Mouse (Mus musculus): ENCODE results near the gene Sstr2. TPM values are rescaled to one million over a fixed set of nuclear protein-coding genes. Genes with fewer than 3 reads are reported as not detected.

The Sstr2 gene
- polyA plus RNA-seq, 1 experiment = 0.19 TPM

GRCm38 (mm10) chr11:113588936-113589335 is 30.2 kb upstream of the Sstr2 start:
- no peak overlapping the region for H3K27ac ChIP-seq (ENCODE audit: insufficient read depth, low read length)
- no peaks in the 10 kb centered on the region for H3K4me1 ChIP-seq (ENCODE audit: control insufficient read depth, insufficient read depth, insufficient read length)
- DNase-seq (ENCODE audit: low read depth in 1 of 2, low spot score in 2 of 2) = no peak
- no peak overlapping the region for H3K4me3 ChIP-seq (ENCODE audit: extremely low read depth, insufficient read depth, insufficient read length)
- H3K36me3 ChIP-seq (ENCODE audit: control insufficient read depth, insufficient read depth, low read length) = no peaks in the 10 kb centered on the region
- WGBS = 75% methylated on average over 3 of the region's 3 CpGs
- H3K27me3 ChIP-seq (ENCODE audit: control insufficient read depth, insufficient read depth, low read length) = no peaks in the 10 kb centered on the region
- TF ChIP-seq POLR2A (IDR thresholded peaks at IDR 0.05; ENCODE audit: low read depth, low read length) = no peak
- no peak for TF ChIP-seq CTCF (IDR thresholded peaks at IDR 0.05; ENCODE audit: extremely low read depth, insufficient read depth, insufficient read length, insufficient replicate concordance)

- TF ChIP-seq POLR2A (IDR thresholded peaks at IDR 0.05; ENCODE audit: low read depth, low read length) (no peak), CTCF (IDR thresholded peaks at IDR 0.05; ENCODE audit: extremely low read depth, insufficient read depth, insufficient read length, insufficient replicate concordance) (no peak)
- DNase-seq (ENCODE audit: low read depth in 1 of 2, low spot score in 2 of 2) = no peak
- Histone ChIP-seq H3K4me3 (ENCODE audit: extremely low read depth, insufficient read depth, insufficient read length) (no peak overlapping the region), H3K36me3 (ENCODE audit: control insufficient read depth, insufficient read depth, low read length) (no peaks in the 10 kb centered on the region), H3K27ac (ENCODE audit: insufficient read depth, low read length) (no peak overlapping the region), H3K27me3 (ENCODE audit: control insufficient read depth, insufficient read depth, low read length) (no peaks in the 10 kb centered on the region), H3K4me1 (ENCODE audit: control insufficient read depth, insufficient read depth, insufficient read length) (no peaks in the 10 kb centered on the region)
- WGBS = 83% methylated on average over 5 of the region's 5 CpGs
These were observed 24.0 kb upstream of the Sstr2 start for GRCm38 (mm10) chr11:113595144-113595543.

- H3K27ac ChIP-seq (ENCODE audit: insufficient read depth, low read length) = no peak overlapping the region
- H3K27me3 ChIP-seq (ENCODE audit: control insufficient read depth, insufficient read depth, low read length) = no peaks in the 10 kb centered on the region
- DNase-seq (ENCODE audit: low read depth in 1 of 2, low spot score in 2 of 2) = no peak
- H3K4me1 ChIP-seq (ENCODE audit: control insufficient read depth, insufficient read depth, insufficient read length) = no peaks in the 10 kb centered on the region
- no peak for TF ChIP-seq POLR2A (IDR thresholded peaks at IDR 0.05; ENCODE audit: low read depth, low read length)
- TF ChIP-seq CTCF (IDR thresholded peaks at IDR 0.05; ENCODE audit: extremely low read depth, insufficient read depth, insufficient read length, insufficient replicate concordance) = no peak
- 83% methylated on average over 3 of the region's 3 CpGs for WGBS
- no peak overlapping the region for H3K4me3 ChIP-seq (ENCODE audit: extremely low read depth, insufficient read depth, insufficient read length)
- H3K36me3 ChIP-seq (ENCODE audit: control insufficient read depth, insufficient read depth, low read length) = no peaks in the 10 kb centered on the region
These were observed 21.5 kb upstream of the Sstr2 start for GRCm38 (mm10) chr11:113597632-113598031.

GRCm38 (mm10) chr11:113600526-113601245 is 18.5 kb upstream of the Sstr2 start:
- TF ChIP-seq CTCF (IDR thresholded peaks at IDR 0.05; ENCODE audit: extremely low read depth, insufficient read depth, insufficient read length, insufficient replicate concordance) = no peak
- TF ChIP-seq POLR2A (IDR thresholded peaks at IDR 0.05; ENCODE audit: low read depth, low read length) = no peak
- Histone ChIP-seq H3K4me3 (ENCODE audit: extremely low read depth, insufficient read depth, insufficient read length) (no peak overlapping the region), H3K36me3 (ENCODE audit: control insufficient read depth, insufficient read depth, low read length) (no peaks in the 10 kb centered on the region), H3K27me3 (ENCODE audit: control insufficient read depth, insufficient read depth, low read length) (no peaks in the 10 kb centered on the region), H3K27ac (ENCODE audit: insufficient read depth, low read length) (no peak overlapping the region), H3K4me1 (ENCODE audit: control insufficient read depth, insufficient read depth, insufficient read length) (no peaks in the 10 kb centered on the region)
- no peak for DNase-seq (ENCODE audit: low read depth in 1 of 2, low spot score in 2 of 2)
- WGBS = 89% methylated on average over 18 of the region's 18 CpGs

GRCm38 (mm10) chr11:113601616-113602343 is 17.4 kb upstream of the Sstr2 start:
- Histone ChIP-seq H3K4me1 (ENCODE audit: control insufficient read depth, insufficient read depth, insufficient read length) (no peaks in the 10 kb centered on the region), H3K4me3 (ENCODE audit: extremely low read depth, insufficient read depth, insufficient read length) (no peak overlapping the region), H3K27me3 (ENCODE audit: control insufficient read depth, insufficient read depth, low read length) (no peaks in the 10 kb centered on the region), H3K36me3 (ENCODE audit: control insufficient read depth, insufficient read depth, low read length) (no peaks in the 10 kb centered on the region), H3K27ac (ENCODE audit: insufficient read depth, low read length) (no peak overlapping the region)
- no peak for DNase-seq (ENCODE audit: low read depth in 1 of 2, low spot score in 2 of 2)
- 91% methylated on average over 12 of the region's 12 CpGs for WGBS
- TF ChIP-seq CTCF (IDR thresholded peaks at IDR 0.05; ENCODE audit: extremely low read depth, insufficient read depth, insufficient read length, insufficient replicate concordance) = no peak
- TF ChIP-seq POLR2A (IDR thresholded peaks at IDR 0.05; ENCODE audit: low read depth, low read length) = no peak

- Histone ChIP-seq H3K27ac (ENCODE audit: insufficient read depth, low read length) (no peak overlapping the region), H3K4me1 (ENCODE audit: control insufficient read depth, insufficient read depth, insufficient read length) (peaks cover 2% of the 10 kb centered on the region; the same call in 1 of the 2 replicates), H3K27me3 (ENCODE audit: control insufficient read depth, insufficient read depth, low read length) (no peaks in the 10 kb centered on the region), H3K36me3 (ENCODE audit: control insufficient read depth, insufficient read depth, low read length) (no peaks in the 10 kb centered on the region), H3K4me3 (ENCODE audit: extremely low read depth, insufficient read depth, insufficient read length) (no peak overlapping the region)
- no peak for DNase-seq (ENCODE audit: low read depth in 1 of 2, low spot score in 2 of 2)
- TF ChIP-seq POLR2A (IDR thresholded peaks at IDR 0.05; ENCODE audit: low read depth, low read length) (no peak), CTCF (IDR thresholded peaks at IDR 0.05; ENCODE audit: extremely low read depth, insufficient read depth, insufficient read length, insufficient replicate concordance) (no peak)
- 94% methylated on average over 12 of the region's 12 CpGs for whole genome bisulfite sequencing
These were observed 11.6 kb upstream of the Sstr2 start for GRCm38 (mm10) chr11:113607556-113607955.

GRCm38 (mm10) chr11:113609581-113609980 is 9.6 kb upstream of the Sstr2 start:
- TF ChIP-seq CTCF (IDR thresholded peaks at IDR 0.05; ENCODE audit: extremely low read depth, insufficient read depth, insufficient read length, insufficient replicate concordance) (no peak), POLR2A (IDR thresholded peaks at IDR 0.05; ENCODE audit: low read depth, low read length) (no peak)
- WGBS = 86% methylated on average over 5 of the region's 5 CpGs
- H3K4me3 ChIP-seq (ENCODE audit: extremely low read depth, insufficient read depth, insufficient read length) = no peak overlapping the region
- no peaks in the 10 kb centered on the region for H3K27me3 ChIP-seq (ENCODE audit: control insufficient read depth, insufficient read depth, low read length)
- no peak overlapping the region for H3K27ac ChIP-seq (ENCODE audit: insufficient read depth, low read length)
- H3K36me3 ChIP-seq (ENCODE audit: control insufficient read depth, insufficient read depth, low read length) = no peaks in the 10 kb centered on the region
- no peak for DNase-seq (ENCODE audit: low read depth in 1 of 2, low spot score in 2 of 2)
- peaks cover 2% of the 10 kb centered on the region; the same call in 1 of the 2 replicates for H3K4me1 ChIP-seq (ENCODE audit: control insufficient read depth, insufficient read depth, insufficient read length)
